Mouse (Mus musculus) c-Kit-negative CD71-positive TER-119-positive erythroid progenitor cells, embryonic 14.5 days (primary cell): ENCODE data around the gene Slc35e3.

Source experiments
- DNase-seq: peaks from one replicate; pipeline ENCODE4 v3.0.0-alpha.2; 2013; ENCODE audit warnings: low read depth, low spot score

The Slc35e3 gene

DNA sequence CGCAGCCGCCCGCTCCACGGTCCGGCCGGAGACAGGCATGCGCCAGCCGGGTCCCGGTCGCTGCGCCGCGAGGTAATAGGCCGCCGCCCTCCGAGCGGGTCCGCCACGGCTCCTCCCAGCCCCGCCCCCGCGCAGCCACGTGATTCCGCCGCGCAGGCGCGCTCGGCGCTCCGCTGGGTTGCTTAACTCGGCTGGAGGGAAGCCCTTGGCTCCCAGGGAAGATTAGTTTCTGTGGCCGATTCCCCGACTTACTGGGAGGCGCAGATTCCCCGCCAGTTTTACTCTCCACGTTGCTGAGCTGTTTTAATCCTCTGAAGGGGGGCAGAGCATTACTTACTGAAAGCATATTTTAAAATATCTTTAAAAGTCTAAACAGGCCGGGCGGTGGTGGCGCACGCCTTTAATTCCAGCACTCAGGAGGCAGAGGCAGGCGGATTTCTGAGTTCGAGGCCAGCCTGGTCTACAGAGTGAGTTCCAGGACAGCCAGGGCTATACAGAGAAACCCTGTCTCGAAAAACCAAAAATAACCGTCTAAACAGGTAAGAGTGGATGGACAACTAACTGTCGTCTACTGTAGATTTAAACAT lies at the start of gene Slc35e3:
Gene Slc35e3, minus strand, starts transcription at position 69 of the 587 bp plus-strand sequence.
- peak; percentile 82 for DNase-seq

DNA sequence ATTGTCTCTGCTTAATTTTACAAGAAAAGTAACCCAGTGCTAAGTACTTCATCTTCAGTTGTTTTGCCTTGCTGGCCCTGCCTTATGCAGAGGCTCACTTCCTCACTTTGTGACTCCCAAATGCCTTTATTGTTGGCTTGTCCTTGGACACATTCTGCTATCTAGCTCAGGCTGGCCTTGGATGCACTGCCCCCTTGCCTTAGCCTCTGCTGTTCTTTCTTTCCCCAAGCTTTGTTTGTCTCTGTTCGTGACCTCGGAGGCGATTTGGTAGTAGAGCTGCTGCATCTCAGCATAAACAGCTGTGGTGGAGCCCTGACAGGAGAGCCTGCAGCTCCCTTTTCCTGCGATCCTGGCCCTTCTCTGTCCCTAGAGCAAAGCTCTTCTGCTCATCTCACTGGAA lies 49.0 kb upstream of the Slc35e3 start:
- no peak for DNase-seq

DNA sequence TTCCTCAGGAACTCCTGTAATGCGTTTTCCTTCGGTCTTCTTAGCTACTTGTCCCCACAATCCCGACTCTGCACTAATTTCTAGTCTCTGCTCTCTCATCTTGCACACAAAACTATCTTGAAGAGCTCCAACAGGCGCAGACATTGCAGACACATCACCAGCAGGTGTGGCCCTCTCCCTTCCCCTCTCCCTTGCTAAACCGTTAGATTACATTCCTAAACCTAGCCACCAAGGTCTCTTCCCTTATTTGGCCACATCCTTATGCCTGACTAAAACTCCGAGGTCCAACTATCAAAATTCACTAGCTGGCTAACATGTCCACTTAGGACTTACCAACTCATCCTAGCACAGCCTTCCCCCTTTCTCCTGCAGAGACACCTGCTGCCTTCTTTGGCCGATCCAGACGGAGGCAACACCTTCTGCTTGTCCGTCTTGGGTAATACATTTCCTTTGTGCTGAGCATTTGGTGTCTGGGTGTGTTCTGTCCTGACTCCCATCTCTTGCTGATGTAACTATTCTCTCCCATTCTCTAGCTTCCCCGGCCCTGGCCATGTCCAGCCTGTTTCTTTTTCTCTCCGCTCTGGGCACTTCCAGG lies 47.4 kb upstream of the Slc35e3 start:
- DNase-seq, result no peak

- DNase-seq, result peak; percentile 99
These were observed 46.3 kb upstream of the Slc35e3 start, which contains the start of gene Nup107 for GRCm38 (mm10) chr10:117792141-117793091. Nup107 (minus strand) TSS chr10:117792705.

- no peak for DNase-seq
These were observed 45.0 kb upstream of the Slc35e3 start for GRCm38 (mm10) chr10:117791171-117791470.

- DNase-seq, result no peak
These were observed 44.4 kb upstream of the Slc35e3 start for GRCm38 (mm10) chr10:117790421-117791170.

- no peak for DNase-seq
These were observed 43.8 kb upstream of the Slc35e3 start for GRCm38 (mm10) chr10:117790011-117790410.

- no peak for DNase-seq
These were observed 38.5 kb upstream of the Slc35e3 start for GRCm38 (mm10) chr10:117784646-117785045.

GRCm38 (mm10) chr10:117783786-117784420 lies 37.7 kb upstream of the Slc35e3 start:
- no peak for DNase-seq

- DNase-seq, result no peak
These were observed 36.5 kb upstream of the Slc35e3 start for GRCm38 (mm10) chr10:117782491-117783260.

GRCm38 (mm10) chr10:117782056-117782455 lies 35.9 kb upstream of the Slc35e3 start:
- DNase-seq, result no peak

DNA sequence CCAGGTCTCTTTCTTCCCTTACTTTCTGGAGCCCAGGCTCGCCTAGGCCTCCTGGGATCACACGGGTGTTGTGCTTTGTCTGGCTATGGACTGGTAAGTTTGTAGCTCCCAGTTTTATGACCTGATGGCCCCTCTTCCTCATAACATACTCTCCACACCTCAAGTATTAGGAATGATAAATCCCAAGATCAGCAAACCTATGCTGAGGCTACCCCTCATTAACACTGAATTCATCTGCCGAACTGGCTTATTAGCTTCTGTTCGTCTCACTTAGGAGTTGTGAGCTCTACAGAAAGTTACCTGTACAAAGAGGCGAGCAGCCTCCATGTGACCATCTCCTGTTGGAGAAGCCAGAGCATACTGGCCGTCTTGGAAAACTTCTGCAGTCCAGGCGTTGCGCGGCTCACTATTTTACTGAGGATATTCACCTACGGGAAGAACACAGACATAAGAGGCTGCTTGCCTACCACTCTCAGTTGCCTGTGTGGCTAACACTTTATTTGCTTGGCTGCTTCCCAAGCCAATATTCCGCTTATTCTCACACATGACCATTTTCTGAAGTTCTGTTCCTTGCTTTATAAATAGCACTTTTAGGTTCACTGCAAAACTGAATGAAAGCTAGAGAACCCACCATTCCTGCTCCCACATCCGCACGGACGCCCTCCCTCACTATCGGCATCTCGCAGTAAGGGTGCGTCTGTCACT lies 35.0 kb upstream of the Slc35e3 start:
- no peak for DNase-seq

- DNase-seq, result no peak
These were observed 34.2 kb upstream of the Slc35e3 start for GRCm38 (mm10) chr10:117780306-117780911.

- no peak for DNase-seq
These were observed 33.6 kb upstream of the Slc35e3 start for GRCm38 (mm10) chr10:117779581-117780305.

GRCm38 (mm10) chr10:117778951-117779350 lies 32.8 kb upstream of the Slc35e3 start:
- DNase-seq, result no peak

- no peak for DNase-seq
These were observed 32.3 kb upstream of the Slc35e3 start for GRCm38 (mm10) chr10:117778328-117778910.

DNA sequence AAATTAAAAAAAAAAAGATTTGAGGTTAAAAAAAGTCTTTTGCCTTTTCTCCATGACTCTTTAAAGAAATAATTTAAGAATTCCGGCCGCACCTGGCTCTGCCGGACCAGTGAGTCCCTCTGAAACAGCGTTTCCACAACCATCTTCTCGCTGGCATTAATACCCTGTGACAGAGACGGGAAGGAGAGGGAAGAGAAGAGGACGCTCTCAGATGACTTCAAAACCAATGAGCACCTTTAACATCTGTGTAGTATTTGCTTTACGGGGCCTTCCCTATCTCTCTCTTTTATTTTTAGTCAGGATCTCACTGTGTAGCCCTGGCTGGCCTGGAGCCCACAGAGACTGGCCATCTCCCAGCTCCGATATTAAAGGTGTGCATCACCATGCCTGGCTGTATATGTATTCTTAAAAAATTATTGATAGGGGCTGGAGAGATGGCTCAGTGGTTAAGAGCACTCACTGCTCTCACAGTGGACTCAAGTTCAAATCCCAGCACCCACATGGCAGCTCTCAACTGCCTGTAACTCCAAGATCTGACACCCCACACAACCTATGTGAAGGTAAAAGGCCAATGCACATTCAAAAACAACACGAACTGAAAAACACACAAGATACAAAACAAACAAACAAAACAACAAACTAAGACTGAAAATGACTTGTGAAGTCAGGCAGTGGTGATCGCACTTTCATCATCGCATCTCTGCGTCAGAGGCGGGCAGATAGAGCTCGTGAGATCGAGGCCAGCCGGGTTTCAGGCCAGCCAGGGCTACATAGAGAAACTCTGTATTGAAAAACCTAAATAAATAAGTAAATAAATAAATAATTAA lies 31.5 kb upstream of the Slc35e3 start:
- no peak for DNase-seq

GRCm38 (mm10) chr10:117777103-117777470 lies 30.9 kb upstream of the Slc35e3 start:
- no peak for DNase-seq
